Mouse (Mus musculus) thymus, adult 2 months (tissue): ENCODE results near the gene Hltf. TPM values are rescaled to one million over a fixed set of nuclear protein-coding genes. Genes with fewer than 3 reads are reported as not detected.
"Not testable (repeated sequence)": the region's sequence is repeated elsewhere in the genome, so short reads cannot be mapped to it uniquely, and the experiment has no call there.

Experiments used
- DNase-seq: peaks from one replicate; pipeline ENCODE4 v3.0.0; 2021
- H3K27ac ChIP-seq: fragments of 200-500 bp; 2 replicates; pipeline ENCODE4 v1.5.1; 2012; ENCODE audit warnings: low read length, control low read depth; ENCODE audit not compliant: control insufficient read depth, insufficient read depth
- H3K27me3 ChIP-seq: fragments of 200-500 bp; 2 replicates; pipeline ENCODE4 v1.6.1; 2012; ENCODE audit warnings: mild to moderate bottlenecking, low read length, moderate library complexity, mixed read lengths; ENCODE audit not compliant: control insufficient read depth, insufficient read depth
- H3K36me3 ChIP-seq: fragments of 200-500 bp; 2 replicates; pipeline ENCODE4 v1.6.1; 2012; ENCODE audit warnings: mild to moderate bottlenecking, low read length, moderate library complexity; ENCODE audit not compliant: control insufficient read depth, insufficient read depth
- H3K4me1 ChIP-seq: fragments of 200-500 bp; replicated peaks from 2 replicates; pipeline ENCODE4 v1.6.1; 2012; ENCODE audit warnings: low read length; ENCODE audit not compliant: control insufficient read depth, insufficient read depth
- H3K4me3 ChIP-seq: fragments of 200-500 bp; 2 replicates; pipeline ENCODE4 v1.5.1; 2012; ENCODE audit warnings: mild to moderate bottlenecking, low read length, control low read depth, moderate library complexity; ENCODE audit not compliant: control insufficient read depth, insufficient read depth
- CTCF ChIP-seq: fragments of 200-500 bp; IDR thresholded peaks from 2 replicates; pipeline ENCODE4 v1.5.1; 2012; ENCODE audit warnings: mild to moderate bottlenecking, control low read depth, low read length, moderate library complexity, borderline replicate concordance; ENCODE audit not compliant: control insufficient read depth, poor library complexity, insufficient read depth; ENCODE audit errors: extremely low read depth
- POLR2A ChIP-seq: fragments of 200-500 bp; IDR thresholded peaks from 2 replicates; pipeline ENCODE4 v1.6.1; 2012; ENCODE audit warnings: mild to moderate bottlenecking, low read length, control low read depth, moderate library complexity; ENCODE audit not compliant: control insufficient read depth, poor library complexity, insufficient read depth; ENCODE audit errors: extremely low read depth
- WGBS: fragments of 180-500 bp; shearing (Covaris S2); methylation state at CpG from one replicate; pipeline ENCODE4 v1.1.7; 2018; 5-methylcytosine and 5-hydroxymethylcytosine counted together
- polyA plus RNA-seq: library from polyadenylated mRNA; depleted of rRNA; stranded (reverse); fragments of >200 nt; gene quantifications from 2 replicates; pipeline ENCODE4 v1.2.3, GENCODE M21; 2012; rRNA removed

Gene Hltf
- polyA plus RNA-seq, result 7.0 and 8.2 TPM in 2 replicates

- Histone ChIP-seq H3K4me3 (peak within 1 kb of the TSS; percentile 89), H3K27ac (no peak within 1 kb of the TSS), H3K36me3 (peaks cover 8% of the 10 kb centered on the region), H3K27me3 (no peaks in the 10 kb centered on the region), H3K4me1 (no peaks in the 10 kb centered on the region)
- peak; percentile 64 for TF ChIP-seq POLR2A
- TF ChIP-seq CTCF, result peak; percentile 37; the same call in 1 of the 2 replicates
- under 1% methylated on average over 49 of the region's 54 CpGs for WGBS
- DNase-seq, result peak; percentile 95
These were observed at the start of gene Hltf for GRCm38 (mm10) chr3:20057306-20058196. Gene Hltf (plus strand): TSS chr3:20057811.

- TF ChIP-seq POLR2A, result no peak
- TF ChIP-seq CTCF, result no peak
- Histone ChIP-seq H3K36me3 (peaks cover 21% of the 10 kb centered on the region), H3K4me3 (no peak overlapping the region), H3K27me3 (no peaks in the 10 kb centered on the region), H3K4me1 (no peaks in the 10 kb centered on the region), H3K27ac (no peak overlapping the region)
- WGBS, result 97% methylated on average over 9 of the region's 9 CpGs
- DNase-seq, result no peak
These were observed 47.1 kb upstream of the Hltf start for GRCm38 (mm10) chr3:20010464-20010863.

GRCm38 (mm10) chr3:20010905-20011304, 46.7 kb upstream of the Hltf start:
- WGBS, result 95% methylated on average over 7 of the region's 7 CpGs
- not testable (repeated sequence) for DNase-seq, H3K4me3 ChIP-seq, H3K27me3 ChIP-seq, H3K4me1 ChIP-seq, H3K27ac ChIP-seq
- peaks cover 23% of the 10 kb centered on the region for H3K36me3 ChIP-seq

- Histone ChIP-seq H3K27ac (no peak overlapping the region), H3K27me3 (no peaks in the 10 kb centered on the region), H3K4me3 (no peak overlapping the region), H3K4me1 (no peaks in the 10 kb centered on the region), H3K36me3 (peaks cover 41% of the 10 kb centered on the region)
- WGBS, result 98% methylated on average over 2 of the region's 2 CpGs
- TF ChIP-seq CTCF, result no peak
- no peak for TF ChIP-seq POLR2A
- DNase-seq, result no peak
These were observed 43.2 kb upstream of the Hltf start for GRCm38 (mm10) chr3:20014454-20014853.

- H3K4me3 ChIP-seq, result no peak overlapping the region
- 94% methylated on average over 8 of the region's 8 CpGs for WGBS
- peaks cover 46% of the 10 kb centered on the region for H3K36me3 ChIP-seq
- DNase-seq, result no peak
- no peaks in the 10 kb centered on the region for H3K27me3 ChIP-seq
- H3K4me1 ChIP-seq, result no peaks in the 10 kb centered on the region
- no peak overlapping the region for H3K27ac ChIP-seq
- TF ChIP-seq POLR2A, result no peak
- no peak for TF ChIP-seq CTCF
These were observed 39.5 kb upstream of the Hltf start for GRCm38 (mm10) chr3:20018076-20018475.

GRCm38 (mm10) chr3:20023832-20024231, 33.8 kb upstream of the Hltf start:
- Histone ChIP-seq H3K4me3 (no peak overlapping the region), H3K36me3 (peaks cover 43% of the 10 kb centered on the region), H3K27ac (no peak overlapping the region), H3K4me1 (no peaks in the 10 kb centered on the region), H3K27me3 (no peaks in the 10 kb centered on the region)
- DNase-seq, result no peak
- 98% methylated on average over 1 of the region's 1 CpGs for WGBS
- no peak for TF ChIP-seq CTCF
- no peak for TF ChIP-seq POLR2A

GRCm38 (mm10) chr3:20026481-20026880, 31.1 kb upstream of the Hltf start:
- Histone ChIP-seq H3K27me3 (no peaks in the 10 kb centered on the region), H3K4me1 (no peaks in the 10 kb centered on the region), H3K27ac (no peak overlapping the region), H3K4me3 (no peak overlapping the region), H3K36me3 (peaks cover 34% of the 10 kb centered on the region)
- TF ChIP-seq CTCF (no peak), POLR2A (no peak)
- DNase-seq, result no peak
